Mouse (Mus musculus) urinary bladder, adult 2 months (tissue): Measurements from ENCODE around the gene Lsm6. TPM values are rescaled to one million over a fixed set of nuclear protein-coding genes. Genes with fewer than 3 reads are reported as not detected.

Experiments
- DNase-seq: peaks from one replicate; pipeline ENCODE4 v3.0.0; 2022; ENCODE audit warnings: low spot score
- polyA plus RNA-seq: library from polyadenylated mRNA; depleted of rRNA; stranded (reverse); fragments of >200 nt; gene quantifications from 2 replicates; pipeline ENCODE4 v1.2.3, GENCODE M21; 2012; rRNA removed

Gene Lsm6
- polyA plus RNA-seq, 1 experiment, result 68.3 TPM

- no peak for DNase-seq
Observed at GRCm38 (mm10) chr8:78806006-78806405, 14.9 kb downstream of the Lsm6 start.

GRCm38 (mm10) chr8:78801201-78801600 is 19.7 kb downstream of the Lsm6 start:
- no peak for DNase-seq

- no peak for DNase-seq
Observed at GRCm38 (mm10) chr8:78798671-78799070, 22.3 kb downstream of the Lsm6 start.

- DNase-seq, result no peak
Observed at GRCm38 (mm10) chr8:78797985-78798384, 23.0 kb downstream of the Lsm6 start.

- no peak for DNase-seq
Observed at GRCm38 (mm10) chr8:78793231-78793630, 27.7 kb downstream of the Lsm6 start.

GRCm38 (mm10) chr8:78776816-78777215 is 44.1 kb downstream of the Lsm6 start:
- DNase-seq, result no peak

GRCm38 (mm10) chr8:78771256-78771655 is 49.7 kb downstream of the Lsm6 start:
- no peak for DNase-seq

- DNase-seq, result no peak
Observed at GRCm38 (mm10) chr8:78770584-78770983, 50.4 kb downstream of the Lsm6 start.

GRCm38 (mm10) chr8:78765556-78765955 is 55.4 kb downstream of the Lsm6 start:
- DNase-seq, result no peak

- no peak for DNase-seq
Observed at GRCm38 (mm10) chr8:78764976-78765375, 56.0 kb downstream of the Lsm6 start.

GRCm38 (mm10) chr8:78759139-78759538 is 61.8 kb downstream of the Lsm6 start:
- no peak for DNase-seq

- DNase-seq, result no peak
Observed at GRCm38 (mm10) chr8:78754986-78755385, 66.0 kb downstream of the Lsm6 start.

Other genes starting within 250 kb of the Lsm6 start
- gene Zfp827, start 207.3 kb upstream of the Lsm6 start, polyA plus RNA-seq, result 16.4 and 22.5 TPM in 2 replicates